Comparison of ENCODE assay signal across 15 mouse cellular contexts in genomic region chr12:83780181-83780580, GRCm38 (mm10). TPM values are rescaled to one million over a fixed set of nuclear protein-coding genes. Genes with fewer than 3 reads are reported as not detected.
"Had no signal": no experiment of that assay in that cellular context is flagged by ENCODE, and none has a peak within 500 bp of the region (broad histone marks: within the 10 kb centered on the region; RNA-seq: fewer than 3 reads in every experiment).

No protein-coding gene starts in this region.

- H3K4me3 ChIP-seq: left cerebral cortex, adult 2 months; liver, embryonic 13.5 days had no signal

- H3K9me3 ChIP-seq: liver, embryonic 13.5 days had no signal

- H3K9ac ChIP-seq: liver, embryonic 13.5 days had no signal

- H3K4me1 ChIP-seq: liver, embryonic 13.5 days had no signal

- H3K27ac ChIP-seq: kidney, postnatal 0 days; left cerebral cortex, adult 2 months; liver, embryonic 13.5 days had no signal

- H3K4me2 ChIP-seq: liver, embryonic 13.5 days; midbrain, embryonic 11.5 days had no signal

- H3K27me3 ChIP-seq: liver, embryonic 13.5 days had no signal

- DNase-seq: kidney, postnatal 36 days; layer of hippocampus, postnatal 36 days; liver, embryonic 13.5 days; lung, adult 2 months; lung, postnatal 14 days; lung, postnatal 4 days; midbrain, embryonic 14.5 days; thymus, adult 18-20 months; thymus, postnatal 36 days had no signal

RNA-seq across cellular contexts. Expression of gene Papln, which starts 16.7 kb away (rescaled TPM):
- total RNA-seq: megakaryocyte progenitor cell, adult 5-6 weeks; megakaryocyte-erythroid progenitor cell, adult 5-6 weeks had no signal
- polyA plus RNA-seq: limb, embryonic 11.5 days; midbrain, embryonic 11.5 days had no signal
